4 mouse cellular contexts compared by ENCODE assay signal in genomic region chr13:59107791-59108190, GRCm38 (mm10).
DNase-seq lines count a peak whose midpoint lies in the region; TF ChIP-seq lines count a peak whose summit lies in the region.
"Not testable (repeated sequence)": the region's sequence is repeated elsewhere in the genome, so short reads cannot be mapped to it uniquely, and the experiment has no call there.

No protein-coding gene starts in this region.

- not testable (repeated sequence) for H3K4me1 ChIP-seq in ES-Bruce4 (ENCODE audit: control insufficient read depth, insufficient read depth, low read length); ES-E14 (ENCODE audit: control insufficient read depth in 2 of 2, insufficient read depth in 2 of 2, low read length in 2 of 2, poor library complexity in 1 of 2)

- H3K9ac ChIP-seq in ES-Bruce4 (ENCODE audit: low read depth, poor library complexity, severe bottlenecking): peak overlapping the region; percentile 61; the same call in 1 of the 2 replicates
- H3K9ac ChIP-seq in ES-E14 (ENCODE audit: insufficient read depth, low read depth, low read length, poor library complexity, severe bottlenecking): not testable (repeated sequence)

- not testable (repeated sequence) for DNase-seq in ES-E14 (ENCODE audit: low read depth, low spot score)
- peak; percentile 53 for DNase-seq in ZHBTc4 (ENCODE audit: low read depth, low spot score)
- DNase-seq in heart, adult 11 months: peak; percentile 28

- TF ChIP-seq POLR2A in ES-Bruce4 (IDR thresholded peaks at IDR 0.05; ENCODE audit: insufficient read depth, low read length): not testable (repeated sequence)

- in situ Hi-C loops in ES-E14 (cut with MboI; ENCODE audit: low sequenced_read_pairs in 2 of 2, unreplicated experiment in 2 of 2): not testable (repeated sequence)

- TF ChIP-seq EP300 in ES-Bruce4 (IDR thresholded peaks at IDR 0.05; ENCODE audit: insufficient read depth, low read depth, low read length): not testable (repeated sequence)

- not testable (repeated sequence) for H3K27ac ChIP-seq in ES-Bruce4 (ENCODE audit: insufficient read depth, low read length); ES-E14 (ENCODE audit: insufficient read depth, low read depth, low read length, poor library complexity, severe bottlenecking)

- H3K9me3 ChIP-seq in ES-Bruce4 (replicated peaks; ENCODE audit: control insufficient read depth, insufficient read depth, low read length, poor library complexity, severe bottlenecking); ES-E14 (ENCODE audit: control insufficient read depth, insufficient read depth, low read depth, low read length): not testable (repeated sequence)

- not testable (repeated sequence) for TF ChIP-seq CTCF in ES-Bruce4 (IDR thresholded peaks at IDR 0.05; ENCODE audit: low read depth, low read length)

- not testable (repeated sequence) for H3K27me3 ChIP-seq in ES-Bruce4 (ENCODE audit: control insufficient read depth, insufficient read depth, low read length, poor library complexity, severe bottlenecking)

- not testable (repeated sequence) for H3K36me3 ChIP-seq in ES-Bruce4 (ENCODE audit: control insufficient read depth, insufficient read depth, low read length, poor library complexity, severe bottlenecking); ES-E14 (ENCODE audit: control insufficient read depth, insufficient read depth, low read length, poor library complexity, severe bottlenecking)

- 0 out of 2 replicates have a peak overlapping the region, but pooled peaks have one; percentile 2 for H3K4me3 ChIP-seq in ES-Bruce4 (ENCODE audit: low read depth, low read length)
- peak overlapping the region; percentile 25 to 44; a peak in 2 of 4 replicates for H3K4me3 ChIP-seq in ES-E14 (ENCODE audit: insufficient read depth in 1 of 2, low read depth in 1 of 2, low read length in 2 of 2, poor library complexity in 1 of 2, severe bottlenecking in 1 of 2)
